Mouse (Mus musculus): ENCODE data around the gene Pparg.

GRCm38 (mm10) chr6:115524449-115524990 lies 163.8 kb downstream of the Pparg start:
- TF ChIP-seq POLR2A (IDR thresholded peaks at IDR 0.05; ENCODE audit: low read depth, low read length) (no peak), CTCF (IDR thresholded peaks at IDR 0.05; ENCODE audit: extremely low read depth, insufficient read depth, insufficient read length, insufficient replicate concordance) (no peak)
